Mouse (Mus musculus) liver, postnatal 0 days (tissue): ENCODE measurements at regions not wholly inside any gene's neighbourhood (a gene's known extent, or its start where the extent isn't known, plus 50 kb on each side); places are given as distances from the start of the nearest gene placed in this dataset.
"Not testable (repeated sequence)": the region's sequence is repeated elsewhere in the genome, so short reads cannot be mapped to it uniquely, and the experiment has no call there.

ENCODE experiments used
- ATAC-seq: fragments of 200-750 bp; cut with Nextera tagmentation; 2 replicates; pipeline ENCODE4 v1.8.0; 2017; ENCODE audit warnings: mild to moderate bottlenecking, moderate library complexity
- DNase-seq: peaks from one replicate; pipeline ENCODE4 v3.0.0-alpha.2; 2016
- H3K27ac ChIP-seq: fragments of 300-500 bp; sonication (generic); 2 replicates; pipeline ENCODE4 v1.5.1; 2014; ENCODE audit warnings: antibody characterized with exemption, moderate library complexity, mild to moderate bottlenecking, low read depth
- H3K27me3 ChIP-seq: fragments of 300-500 bp; sonication (generic); 2 replicates; pipeline ENCODE4 v1.6.1; 2014; ENCODE audit warnings: low read length, control low read depth, mixed read lengths; ENCODE audit not compliant: insufficient read depth
- H3K36me3 ChIP-seq: fragments of 300-500 bp; sonication (generic); replicated peaks from 2 replicates; pipeline ENCODE4 v1.6.1; 2014; ENCODE audit warnings: mild to moderate bottlenecking, control low read depth, low read length, moderate library complexity, mixed read lengths; ENCODE audit not compliant: insufficient read depth
- H3K4me1 ChIP-seq: fragments of 300-500 bp; sonication (generic); 2 replicates; pipeline ENCODE4 v1.6.1; 2014; ENCODE audit warnings: antibody characterized with exemption, mild to moderate bottlenecking, control low read depth; ENCODE audit not compliant: insufficient read depth
- H3K4me2 ChIP-seq: fragments of 300-500 bp; sonication (generic); 2 replicates; pipeline ENCODE4 v1.6.1; 2014; ENCODE audit warnings: low read depth, mild to moderate bottlenecking, low read length, moderate library complexity, mixed read lengths
- H3K4me3 ChIP-seq: fragments of 300-500 bp; sonication (generic); 2 replicates; pipeline ENCODE4 v1.5.1; 2014; ENCODE audit warnings: low read depth, low read length
- H3K9ac ChIP-seq: fragments of 300-500 bp; sonication (generic); replicated peaks from 2 replicates; pipeline ENCODE4 v1.6.1; 2014; ENCODE audit warnings: mild to moderate bottlenecking, moderate library complexity
- H3K9me3 ChIP-seq: fragments of 300-500 bp; sonication (generic); 2 replicates; pipeline ENCODE4 v1.6.1; 2016; ENCODE audit warnings: mild to moderate bottlenecking, control low read depth, low read length, mixed read lengths
- CTCF ChIP-seq: sonication (generic); IDR thresholded peaks from 2 replicates; pipeline ENCODE4 v1.5.1; 2016; ENCODE audit warnings: antibody characterized with exemption, low read depth
- EP300 ChIP-seq: IDR thresholded peaks from 2 replicates; pipeline ENCODE4 v1.6.1; 2016; ENCODE audit warnings: antibody characterized with exemption, low read depth, mild to moderate bottlenecking
- WGBS: fragments of 180-500 bp; shearing (Covaris S2); extraction: QIAGEN DNeasy Blood & Tissue Kit; methylation state at CpG from one replicate; pipeline ENCODE4 v1.1.7; 2014; ENCODE audit not compliant: insufficient replicate concordance; 5-methylcytosine and 5-hydroxymethylcytosine counted together

- H3K4me2 ChIP-seq, DNase-seq, ATAC-seq, H3K36me3 ChIP-seq, H3K27me3 ChIP-seq, H3K9ac ChIP-seq, H3K4me1 ChIP-seq, H3K4me3 ChIP-seq, H3K27ac ChIP-seq, H3K9me3 ChIP-seq: not testable (repeated sequence)
- 29% methylated on average over 2 of the region's 2 CpGs for WGBS
Observed at GRCm38 (mm10) chr14:14478159-14478558, 77.1 kb downstream of the Olfr721-ps1 start.

- ATAC-seq (no peak), DNase-seq (peak; percentile 36)
- no peaks in the 10 kb centered on the region for H3K4me1 ChIP-seq
- no peak overlapping the region for H3K27ac ChIP-seq
- WGBS, result 49% methylated on average over 1 of the region's 1 CpGs
- H3K9me3 ChIP-seq, result no peaks in the 10 kb centered on the region
- no peak overlapping the region for H3K4me2 ChIP-seq
- TF ChIP-seq CTCF, result peak; percentile 66
- TF ChIP-seq EP300, result no peak
- H3K27me3 ChIP-seq, result no peaks in the 10 kb centered on the region
- H3K9ac ChIP-seq, result no peak overlapping the region
- H3K4me3 ChIP-seq, result no peak overlapping the region
- no peaks in the 10 kb centered on the region for H3K36me3 ChIP-seq
Observed at GRCm38 (mm10) chr14:14481840-14482239, 80.7 kb downstream of the Olfr721-ps1 start.

GRCm38 (mm10) chr14:14486356-14486755, 85.3 kb downstream of the Olfr721-ps1 start:
- H3K36me3 ChIP-seq, result no peaks in the 10 kb centered on the region
- H3K4me2 ChIP-seq, result no peak overlapping the region
- TF ChIP-seq EP300 (no peak), CTCF (no peak)
- DNase-seq, result no peak
- no peak for ATAC-seq
- H3K9ac ChIP-seq, result no peak overlapping the region
- H3K4me3 ChIP-seq, result no peak overlapping the region
- H3K27ac ChIP-seq, result no peak overlapping the region
- WGBS, result 81% methylated on average over 1 of the region's 1 CpGs
- no peaks in the 10 kb centered on the region for H3K4me1 ChIP-seq
- H3K27me3 ChIP-seq, result no peaks in the 10 kb centered on the region
- H3K9me3 ChIP-seq, result no peaks in the 10 kb centered on the region

GRCm38 (mm10) chr14:14490501-14490900, 89.4 kb downstream of the Olfr721-ps1 start:
- Histone ChIP-seq H3K27me3 (no peaks in the 10 kb centered on the region), H3K9ac (no peak overlapping the region), H3K4me3 (no peak overlapping the region), H3K4me2 (no peak overlapping the region), H3K36me3 (no peaks in the 10 kb centered on the region), H3K4me1 (no peaks in the 10 kb centered on the region), H3K9me3 (no peaks in the 10 kb centered on the region), H3K27ac (no peak overlapping the region)
- no peak for TF ChIP-seq EP300
- TF ChIP-seq CTCF, result no peak
- ATAC-seq, result no peak
- no peak for DNase-seq

GRCm38 (mm10) chr14:14492041-14492440, 90.9 kb downstream of the Olfr721-ps1 start:
- Histone ChIP-seq H3K4me1 (no peaks in the 10 kb centered on the region), H3K4me3 (no peak overlapping the region), H3K27ac (no peak overlapping the region), H3K27me3 (no peaks in the 10 kb centered on the region), H3K9me3 (no peaks in the 10 kb centered on the region), H3K9ac (no peak overlapping the region), H3K36me3 (no peaks in the 10 kb centered on the region), H3K4me2 (no peak overlapping the region)
- DNase-seq (no peak), ATAC-seq (no peak)
- TF ChIP-seq EP300, result no peak

GRCm38 (mm10) chr14:14511927-14512326, 110.8 kb downstream of the Olfr721-ps1 start:
- Histone ChIP-seq H3K4me2 (no peak overlapping the region), H3K36me3 (no peaks in the 10 kb centered on the region), H3K27ac (no peak overlapping the region), H3K9ac (no peak overlapping the region), H3K4me3 (no peak overlapping the region), H3K9me3 (no peaks in the 10 kb centered on the region), H3K27me3 (no peaks in the 10 kb centered on the region), H3K4me1 (peaks cover 13% of the 10 kb centered on the region)
- no peak for ATAC-seq
- no peak for DNase-seq
- TF ChIP-seq EP300, result no peak
- no peak for TF ChIP-seq CTCF
- 38% methylated on average over 4 of the region's 4 CpGs for WGBS

GRCm38 (mm10) chr14:14513056-14513455, 112.0 kb downstream of the Olfr721-ps1 start:
- peaks cover 13% of the 10 kb centered on the region for H3K4me1 ChIP-seq
- DNase-seq, result no peak
- H3K36me3 ChIP-seq, result no peaks in the 10 kb centered on the region
- no peak overlapping the region for H3K4me3 ChIP-seq
- no peak overlapping the region for H3K27ac ChIP-seq
- no peaks in the 10 kb centered on the region for H3K9me3 ChIP-seq
- 0 out of 2 replicates have a peak, but pooled peaks have one; percentile 17 for ATAC-seq
- no peaks in the 10 kb centered on the region for H3K27me3 ChIP-seq
- TF ChIP-seq EP300, result no peak
- no peak for TF ChIP-seq CTCF
- no peak overlapping the region for H3K4me2 ChIP-seq
- 80% methylated on average over 2 of the region's 2 CpGs for WGBS
- H3K9ac ChIP-seq, result no peak overlapping the region
